Mouse (Mus musculus) neutrophil, adult 59 days (primary cell): ENCODE data around the gene Elavl1. TPM values are rescaled to one million over a fixed set of nuclear protein-coding genes. Genes with fewer than 3 reads are reported as not detected.

ENCODE experiments used
- total RNA-seq, 2 experiments: library from RNA; stranded (reverse); gene quantifications; 1 replicate in 1 of 2; 2 replicates in 1 of 2; pipeline ENCODE4 v1.2.4; 2023

Elavl1 gene
- 10 to 100 TPM; 63.5 to 73.2 TPM for total RNA-seq

DNA sequence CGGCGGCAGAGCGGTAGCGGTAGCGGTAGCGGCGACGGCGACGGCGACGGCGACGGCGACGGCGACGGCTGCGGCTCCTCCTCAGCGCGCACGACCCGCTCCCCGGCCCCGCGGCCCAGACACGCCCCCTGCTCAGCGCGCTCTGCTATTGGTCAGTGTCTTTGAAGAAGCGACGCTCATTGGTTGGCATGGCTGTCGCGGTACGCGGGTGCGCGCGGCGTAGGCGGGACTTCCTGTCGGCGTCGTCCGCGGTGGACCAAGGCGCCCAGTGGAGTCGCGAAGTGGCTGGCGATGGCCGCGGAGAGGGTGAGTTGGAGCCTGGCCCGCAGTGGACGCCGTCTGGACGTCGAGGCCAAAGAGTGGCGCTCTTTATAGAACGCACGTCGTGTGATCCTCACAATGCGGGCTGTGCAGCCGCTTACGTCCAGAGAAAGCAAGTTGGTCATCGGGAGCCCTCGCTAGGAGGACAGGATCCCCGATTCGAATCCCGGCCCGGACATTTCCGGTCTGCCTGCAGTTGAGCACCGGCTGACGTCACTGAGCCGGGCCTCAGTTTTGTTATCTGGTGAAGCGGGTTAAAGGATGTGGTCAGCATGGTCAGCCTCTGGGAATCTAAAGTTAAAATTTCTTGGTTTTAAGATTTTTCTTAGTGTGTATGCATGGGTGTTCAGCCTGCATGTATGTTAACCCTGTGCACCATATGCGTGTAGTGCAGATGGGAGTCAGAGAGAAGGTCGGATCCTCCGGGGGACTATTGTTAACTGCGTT is at the start of gene Elavl1, which contains the start of gene Ccl25:
Gene Elavl1, minus strand, starts transcription at position 431 of the 768 bp plus-strand sequence.
Gene Ccl25, plus strand, starts transcription at position 228 of the 768 bp plus-strand sequence.

GRCm38 (mm10) chr8:4275275-4276110 is 49.7 kb downstream of the Elavl1 start, which contains the start of gene Timm44:
TSS of gene Timm44 (minus strand) at chr8:4275913.

DNA sequence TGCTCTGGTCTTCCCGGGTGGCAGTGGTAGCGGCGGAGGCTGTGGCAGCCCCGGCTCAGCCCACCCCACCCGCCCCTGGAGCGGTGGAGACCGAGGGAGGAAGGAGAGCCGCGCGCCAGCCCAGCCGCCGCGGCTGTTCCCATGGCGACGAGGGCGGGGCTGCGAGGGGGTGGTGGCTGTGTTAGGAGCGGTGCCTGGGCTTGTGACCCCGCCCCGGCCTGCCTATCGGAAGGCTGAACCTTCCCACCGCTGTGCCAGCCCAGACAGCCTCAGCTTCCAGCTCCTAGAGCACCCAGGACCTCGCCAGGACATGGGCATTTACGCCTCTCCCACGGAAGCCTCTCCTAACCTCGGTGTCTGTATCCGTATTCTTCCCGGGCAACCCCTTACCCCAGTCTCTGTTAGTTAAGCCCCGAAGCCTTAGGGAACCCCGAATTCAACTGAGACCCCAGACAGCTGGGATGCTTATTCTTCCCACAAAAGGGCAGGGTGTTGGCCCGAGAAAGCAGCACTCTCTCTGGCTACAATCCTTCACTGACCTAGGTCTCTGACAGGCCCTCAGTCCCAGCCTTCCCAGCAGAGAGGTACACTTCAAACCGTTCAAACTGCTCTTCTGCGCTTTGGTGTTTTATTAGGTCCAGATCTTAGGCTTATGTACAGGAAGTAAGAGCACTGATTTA is 65.9 kb downstream of the Elavl1 start, which contains the start of gene Ctxn1:
Gene Ctxn1, minus strand, starts transcription at position 150 of the 680 bp plus-strand sequence.

DNA sequence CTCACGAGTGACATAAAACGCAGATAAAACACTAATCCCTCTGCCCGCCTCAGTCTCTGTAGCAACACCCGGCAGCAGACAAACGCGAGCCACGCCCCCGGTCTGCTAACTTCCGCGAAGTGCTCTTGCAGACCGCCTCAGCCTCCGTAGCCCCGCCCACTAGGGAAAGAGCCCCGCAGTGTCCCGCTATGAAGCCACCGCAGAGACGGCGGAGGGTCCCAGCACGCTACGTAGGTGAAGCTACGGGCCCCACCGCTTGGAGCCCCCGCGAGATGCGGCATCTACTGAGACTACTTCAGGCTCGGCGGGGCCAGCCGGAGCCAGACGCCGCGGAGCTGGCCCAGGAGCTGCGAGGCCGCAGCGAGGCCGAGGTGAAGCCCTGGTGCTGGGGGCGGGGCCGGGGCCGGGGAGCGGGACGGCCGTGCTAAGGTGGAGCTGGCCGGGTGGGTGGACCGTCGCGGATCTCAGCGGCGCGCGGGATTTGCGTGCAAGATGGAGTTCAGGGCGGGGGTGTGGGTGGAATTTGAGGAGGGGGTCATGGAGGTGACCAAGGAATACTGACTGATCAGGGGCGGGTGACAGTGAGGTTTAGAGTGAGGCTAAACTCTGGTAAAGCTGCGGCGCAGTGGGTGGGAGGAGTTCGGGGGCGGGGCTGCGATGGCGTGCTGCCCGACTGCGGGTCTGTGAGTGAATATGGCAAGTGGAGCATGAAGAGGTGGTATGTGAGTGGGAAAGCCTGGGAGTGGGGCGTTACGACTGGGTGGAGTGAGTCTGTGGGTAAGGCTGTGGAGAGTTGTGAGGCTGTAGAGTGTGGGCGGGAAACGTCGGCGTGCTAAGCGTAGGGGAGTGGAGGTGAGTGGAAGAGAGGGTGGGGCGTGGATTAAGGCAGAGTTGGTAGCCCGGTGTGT is 72.0 kb downstream of the Elavl1 start, which contains the start of gene Snapc2:
Gene Snapc2, plus strand, starts transcription at position 147 of the 908 bp plus-strand sequence.

DNA sequence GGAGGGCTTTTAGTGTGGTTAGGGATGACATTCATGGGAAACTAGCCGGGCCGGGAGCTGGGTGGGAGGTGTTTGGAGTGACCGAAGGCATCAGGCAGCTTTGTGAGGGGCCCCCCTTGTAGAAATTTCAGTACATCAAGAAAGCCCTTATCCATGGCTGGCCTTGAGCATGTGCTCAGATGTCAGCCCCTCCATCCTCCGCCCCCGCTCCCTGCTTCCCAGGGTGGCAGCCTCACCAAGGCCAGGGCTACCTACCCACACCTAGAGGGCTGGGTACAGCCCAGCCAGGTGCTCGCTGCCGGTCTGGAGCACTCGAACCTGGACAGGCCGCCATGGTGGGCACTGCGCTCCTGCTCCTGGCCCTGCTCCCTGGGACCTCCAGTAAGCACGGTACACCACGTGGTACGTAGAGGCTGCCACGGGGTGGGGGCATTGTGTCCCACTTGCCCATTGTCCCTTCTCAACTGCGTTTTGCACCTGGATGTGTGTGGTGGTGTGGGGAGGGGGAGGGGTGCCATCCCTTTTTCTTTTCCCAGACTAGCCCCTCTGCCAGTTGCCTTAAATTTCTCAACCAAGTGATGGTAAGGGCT is 77.2 kb downstream of the Elavl1 start, which contains the start of gene Tgfbr3l:
Gene Tgfbr3l, plus strand, starts transcription at position 264 of the 590 bp plus-strand sequence.

GRCm38 (mm10) chr8:4238434-4239192 is 86.6 kb downstream of the Elavl1 start, which contains the start of the genes Map2k7 and Gm49320:
TSS of gene Map2k7 (plus strand) at chr8:4238740.
TSS of gene Gm49320 (plus strand) at chr8:4238865.

Other genes starting within 250 kb of the Elavl1 start
- gene Cd209f, start 219.6 kb downstream of the Elavl1 start, total RNA-seq = not detected
- not detected for gene Cd209g, start 191.3 kb downstream of the Elavl1 start, total RNA-seq
- 10 to 100 TPM; 11.0 to 13.2 TPM for gene Evi5l, start 158.8 kb downstream of the Elavl1 start, total RNA-seq
- gene Prr36, start 108.0 kb downstream of the Elavl1 start, total RNA-seq = under 1 TPM; 0.40 to 0.47 TPM
- gene Lrrc8e, start 98.6 kb downstream of the Elavl1 start, total RNA-seq = not detected
- 10 to 100 TPM; 44.6 to 59.4 TPM for gene Map2k7, start 86.7 kb downstream of the Elavl1 start, total RNA-seq
- 1 to 10 TPM in 1 of 2 experiments, under 1 TPM in 1; 0.64 to 1.0 TPM for gene Gm49320, start 86.5 kb downstream of the Elavl1 start, total RNA-seq
- gene Tgfbr3l, start 77.2 kb downstream of the Elavl1 start, total RNA-seq = 1 to 10 TPM; 5.1 to 6.2 TPM
- 10 to 100 TPM; 13.9 to 14.1 TPM for gene Snapc2, start 72.3 kb downstream of the Elavl1 start, total RNA-seq
- gene Ctxn1, start 66.1 kb downstream of the Elavl1 start, total RNA-seq = under 1 TPM in 1 of 2 experiments, not detected in 1; 0.42 TPM
- 10 to 100 TPM; 24.4 to 34.6 TPM for gene Timm44, start 49.5 kb downstream of the Elavl1 start, total RNA-seq
- gene Ccl25, start 203 bp downstream of the Elavl1 start, total RNA-seq = 10 to 100 TPM in 1 of 2 experiments, 1 to 10 TPM in 1; 9.7 to 13.6 TPM
- gene Cers4, start 167.6 kb upstream of the Elavl1 start, total RNA-seq = 1 to 10 TPM; 5.0 to 5.2 TPM